Comparison of ENCODE assay signal across 9 mouse cellular contexts in genomic region chr5:35943541-35943940, GRCm38 (mm10). TPM values are rescaled to one million over a fixed set of nuclear protein-coding genes. Genes with fewer than 3 reads are reported as not detected.
DNase-seq lines count a peak whose midpoint lies in the region; ATAC-seq lines count a peak whose summit lies in the region.
"Had no signal": no experiment of that assay in that cellular context is flagged by ENCODE, and none has a peak within 500 bp of the region (broad histone marks: within the 10 kb centered on the region; RNA-seq: fewer than 3 reads in every experiment).

No protein-coding gene starts in this region.

- H3K27ac ChIP-seq in intestine, embryonic 16.5 days (ENCODE audit: low read length), result peak overlapping the region; percentile 14
- H3K27ac ChIP-seq in intestine, embryonic 15.5 days, result no peak overlapping the region
- peak overlapping the region; percentile 74 for H3K27ac ChIP-seq in heart, embryonic 13.5 days (replicated peaks)
- peak overlapping the region; percentile 54 for H3K27ac ChIP-seq in stomach, embryonic 15.5 days
- H3K27ac ChIP-seq: midbrain, embryonic 10.5 days had no signal

- ATAC-seq in intestine, embryonic 16.5 days, result peak; percentile 44; the same call in 1 of the 2 replicates
- no peak for ATAC-seq in intestine, embryonic 15.5 days
- ATAC-seq in heart, embryonic 13.5 days (ENCODE audit: extremely low read depth, insufficient number of reproducible peaks, low FRiP score, low TSS enrichment), result no peak
- ATAC-seq in stomach, embryonic 15.5 days (ENCODE audit: insufficient read depth, low FRiP score, low read depth), result no peak
- ATAC-seq in megakaryocyte progenitor cell, adult 5-6 weeks (replicated peaks; ENCODE audit: poor library complexity), result no peak

- peaks cover 11% of the 10 kb centered on the region for H3K4me1 ChIP-seq in intestine, embryonic 16.5 days (ENCODE audit: control insufficient read depth, insufficient read depth, low read length)
- H3K4me1 ChIP-seq in intestine, embryonic 15.5 days (replicated peaks), result 0 out of 2 replicates have a peak, but pooled peaks cover 9% of the 10 kb centered on the region
- H3K4me1 ChIP-seq in heart, embryonic 13.5 days, result peaks cover 94% of the 10 kb centered on the region
- H3K4me1 ChIP-seq in stomach, embryonic 15.5 days, result peaks cover 14% of the 10 kb centered on the region

- no peaks in the 10 kb centered on the region for H3K9me3 ChIP-seq in intestine, embryonic 16.5 days (ENCODE audit: control insufficient read depth, low read length)
- H3K9me3 ChIP-seq in intestine, embryonic 15.5 days, result no peaks in the 10 kb centered on the region
- no peaks in the 10 kb centered on the region for H3K9me3 ChIP-seq in heart, embryonic 13.5 days
- no peaks in the 10 kb centered on the region for H3K9me3 ChIP-seq in stomach, embryonic 15.5 days
- H3K9me3 ChIP-seq: midbrain, embryonic 10.5 days had no signal

- 80% methylated on average over 5 of the region's 5 CpGs for WGBS in intestine, embryonic 16.5 days
- WGBS in intestine, embryonic 15.5 days, result 69% methylated on average over 5 of the region's 5 CpGs
- 52% methylated on average over 5 of the region's 5 CpGs for WGBS in heart, embryonic 13.5 days
- WGBS in stomach, embryonic 15.5 days, result 56% methylated on average over 5 of the region's 5 CpGs

- H3K4me3 ChIP-seq in intestine, embryonic 16.5 days (ENCODE audit: low read length), result no peak overlapping the region
- H3K4me3 ChIP-seq in intestine, embryonic 15.5 days (replicated peaks), result no peak overlapping the region
- H3K4me3 ChIP-seq in heart, embryonic 13.5 days, result no peak overlapping the region
- H3K4me3 ChIP-seq in stomach, embryonic 15.5 days (replicated peaks), result no peak overlapping the region
- H3K4me3 ChIP-seq: midbrain, embryonic 10.5 days had no signal

- DNase-seq in kidney, postnatal 10 days, result peak; percentile 48
- no peak for DNase-seq in adrenal gland, adult 18-20 months (ENCODE audit: low spot score in 2 of 2)
- DNase-seq in right cerebral cortex, postnatal 10 days (ENCODE audit: low spot score in 2 of 2), result no peak

- peaks cover 5% of the 10 kb centered on the region; the same call in 1 of the 2 replicates for H3K36me3 ChIP-seq in intestine, embryonic 16.5 days (ENCODE audit: control insufficient read depth, insufficient read depth, low read length)
- peaks cover 10% of the 10 kb centered on the region; the same call in 1 of the 2 replicates for H3K36me3 ChIP-seq in intestine, embryonic 15.5 days
- peaks cover 50% of the 10 kb centered on the region for H3K36me3 ChIP-seq in heart, embryonic 13.5 days
- peaks cover 2% of the 10 kb centered on the region for H3K36me3 ChIP-seq in stomach, embryonic 15.5 days

- no peak overlapping the region for H3K4me2 ChIP-seq in intestine, embryonic 16.5 days (ENCODE audit: low read depth, low read length)
- H3K4me2 ChIP-seq in intestine, embryonic 15.5 days (replicated peaks), result no peak overlapping the region
- H3K4me2 ChIP-seq in heart, embryonic 13.5 days, result no peak overlapping the region
- H3K4me2 ChIP-seq in stomach, embryonic 15.5 days, result no peak overlapping the region

- H3K27me3 ChIP-seq in intestine, embryonic 16.5 days (replicated peaks; ENCODE audit: control insufficient read depth, insufficient read depth, low read length), result no peaks in the 10 kb centered on the region
- no peaks in the 10 kb centered on the region for H3K27me3 ChIP-seq in intestine, embryonic 15.5 days (replicated peaks)
- no peaks in the 10 kb centered on the region for H3K27me3 ChIP-seq in heart, embryonic 13.5 days (replicated peaks)
- no peaks in the 10 kb centered on the region for H3K27me3 ChIP-seq in stomach, embryonic 15.5 days (replicated peaks)

- H3K9ac ChIP-seq in intestine, embryonic 16.5 days (ENCODE audit: low read depth, low read length), result no peak overlapping the region
- no peak overlapping the region for H3K9ac ChIP-seq in intestine, embryonic 15.5 days
- H3K9ac ChIP-seq in heart, embryonic 13.5 days, result peak overlapping the region; percentile 50
- H3K9ac ChIP-seq in stomach, embryonic 15.5 days, result no peak overlapping the region

RNA-seq across cellular contexts. Expression of gene Afap1, which starts 50.4 kb away (rescaled TPM):
- 12.6 and 13.3 TPM in 2 replicates for polyA plus RNA-seq in intestine, embryonic 16.5 days (2015; fragmentation: Nextera tagmentation; extraction: Ambion mirVana)
- 15.4 and 18.4 TPM in 2 replicates for polyA plus RNA-seq in intestine, embryonic 15.5 days (2015; fragmentation: Nextera tagmentation; extraction: Ambion mirVana)
- 24.9 and 26.9 TPM in 2 replicates for polyA plus RNA-seq in heart, embryonic 13.5 days (2015; fragmentation: Nextera tagmentation; extraction: Ambion mirVana)
- polyA plus RNA-seq in stomach, embryonic 15.5 days (2015; fragmentation: Nextera tagmentation; extraction: Ambion mirVana), result 18.2 and 20.9 TPM in 2 replicates
- 27.9 and 31.9 TPM in 2 replicates for total RNA-seq in megakaryocyte progenitor cell, adult 5-6 weeks (2015)
- 15.5 and 16.8 TPM in 2 replicates for total RNA-seq in megakaryocyte progenitor cell, adult 5-6 weeks (2017)
- total RNA-seq in adrenal gland, adult 18-20 months (2021), result 10 to 100 TPM; 15.3 to 33.0 TPM
